Mouse (Mus musculus) midbrain, embryonic 16.5 days (tissue): ENCODE results near the gene Srsf7. TPM values are rescaled to one million over a fixed set of nuclear protein-coding genes. Genes with fewer than 3 reads are reported as not detected.

Source experiments
- ATAC-seq: fragments of 200-750 bp; cut with Nextera tagmentation; 2 replicates; pipeline ENCODE4 v1.8.0; 2017; ENCODE audit warnings: moderate TSS enrichment
- H3K27ac ChIP-seq: fragments of 300-500 bp; sonication (generic); 2 replicates; pipeline ENCODE4 v1.5.1; 2014; ENCODE audit warnings: mild to moderate bottlenecking, low read length, mixed read lengths
- H3K27me3 ChIP-seq: fragments of 300-500 bp; sonication (generic); 2 replicates; pipeline ENCODE4 v1.6.1; 2014; ENCODE audit warnings: low read depth, low read length, mixed read lengths; ENCODE audit not compliant: control insufficient read depth, insufficient read depth
- H3K36me3 ChIP-seq: fragments of 300-500 bp; sonication (generic); 2 replicates; pipeline ENCODE4 v1.6.1; 2014; ENCODE audit warnings: mild to moderate bottlenecking, low read length, moderate library complexity, mixed read lengths; ENCODE audit not compliant: control insufficient read depth, insufficient read depth
- H3K4me1 ChIP-seq: fragments of 300-500 bp; sonication (generic); 2 replicates; pipeline ENCODE4 v1.6.1; 2014; ENCODE audit warnings: mild to moderate bottlenecking, low read length, mixed read lengths; ENCODE audit not compliant: control insufficient read depth, insufficient read depth
- H3K4me2 ChIP-seq: fragments of 300-500 bp; sonication (generic); 2 replicates; pipeline ENCODE4 v1.6.1; 2014; ENCODE audit warnings: mild to moderate bottlenecking, low read length, mixed read lengths
- H3K4me3 ChIP-seq: fragments of 300-500 bp; sonication (generic); 2 replicates; pipeline ENCODE4 v1.5.1; 2014; ENCODE audit warnings: low read depth, mild to moderate bottlenecking, low read length, moderate library complexity, mixed read lengths
- H3K9ac ChIP-seq: fragments of 300-500 bp; sonication (generic); 2 replicates; pipeline ENCODE4 v1.6.1; 2014; ENCODE audit warnings: low read depth, low read length, mixed read lengths
- H3K9me3 ChIP-seq: fragments of 300-500 bp; sonication (generic); replicated peaks from 2 replicates; pipeline ENCODE4 v1.6.1; 2014; ENCODE audit warnings: mild to moderate bottlenecking, low read length, mixed read lengths; ENCODE audit not compliant: control insufficient read depth, poor library complexity, severe bottlenecking
- WGBS: fragments of 180-500 bp; shearing (Covaris S2); extraction: QIAGEN DNeasy Blood & Tissue Kit; methylation state at CpG from one replicate; pipeline ENCODE4 v1.1.7; 2014; 5-methylcytosine and 5-hydroxymethylcytosine counted together
- polyA plus RNA-seq: library from polyadenylated mRNA; unstranded; fragments of >200 nt; fragmentation: Nextera tagmentation; extraction: Ambion mirVana; gene quantifications from 2 replicates; pipeline ENCODE4 v1.2.1, GENCODE M21; 2015

Srsf7 gene
- polyA plus RNA-seq, result 395 and 441 TPM in 2 replicates

DNA sequence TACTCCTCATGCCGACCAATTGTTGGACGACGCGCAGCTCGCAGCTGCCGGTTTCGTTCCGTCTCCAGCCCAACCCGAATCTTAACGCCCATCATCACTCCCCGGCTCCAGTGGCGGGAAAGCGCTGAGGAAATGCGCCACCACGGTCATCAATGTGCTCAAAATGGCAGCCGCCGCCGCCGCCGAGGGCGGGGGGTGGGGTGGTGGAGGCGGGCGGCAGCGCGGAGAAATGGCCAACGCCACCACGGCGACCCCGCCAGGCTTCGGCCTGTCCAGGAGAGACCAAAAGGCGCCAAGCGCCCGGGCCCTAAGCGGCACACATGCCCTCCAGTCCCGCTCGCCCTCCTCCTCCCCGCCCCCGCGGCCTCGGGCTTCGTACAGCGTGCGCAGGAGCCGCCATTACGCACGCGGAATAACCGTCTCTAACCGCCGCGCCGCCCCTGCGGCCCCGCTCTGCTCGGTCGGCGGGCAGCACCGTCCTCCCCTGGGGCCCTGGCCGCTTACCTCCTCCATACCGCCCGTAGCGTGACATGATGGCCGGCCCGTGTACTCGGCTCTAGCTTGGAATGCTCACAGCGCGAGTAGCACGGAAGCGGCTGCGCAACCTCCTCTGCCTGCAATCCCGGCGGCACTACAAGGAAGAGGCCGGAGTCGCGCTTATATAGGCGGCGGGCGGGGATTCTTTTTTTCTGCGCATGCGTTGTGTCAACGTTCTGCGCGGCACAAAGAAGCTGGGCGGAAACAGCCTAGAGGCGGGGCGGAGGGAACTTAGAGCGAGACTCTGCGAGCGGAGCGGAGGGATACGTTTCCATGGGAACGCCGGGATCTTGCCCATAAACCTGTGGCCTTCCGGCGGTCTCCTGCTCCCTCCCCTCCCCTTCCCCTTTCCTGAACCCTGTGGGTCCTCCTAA, at the start of gene Srsf7, which contains the start of gene Ttc39d:
Gene Srsf7, minus strand, starts transcription at position 637 of the 911 bp plus-strand sequence.
Gene Ttc39d, plus strand, starts transcription at position 790 of the 911 bp plus-strand sequence.
- H3K27me3 ChIP-seq, result no peaks in the 10 kb centered on the region
- peak within 1 kb of the TSS; percentile 75 for H3K4me3 ChIP-seq
- H3K4me1 ChIP-seq, result peaks cover 13% of the 10 kb centered on the region
- peaks cover 19% of the 10 kb centered on the region for H3K36me3 ChIP-seq
- ATAC-seq, result peak; percentile 92
- H3K27ac ChIP-seq, result peak within 1 kb of the TSS; percentile 100
- peak within 1 kb of the TSS; percentile 89 for H3K4me2 ChIP-seq
- WGBS, result under 1% methylated on average over 76 of the region's 95 CpGs
- H3K9me3 ChIP-seq, result no peaks in the 10 kb centered on the region
- H3K9ac ChIP-seq, result peak within 1 kb of the TSS; percentile 97

DNA sequence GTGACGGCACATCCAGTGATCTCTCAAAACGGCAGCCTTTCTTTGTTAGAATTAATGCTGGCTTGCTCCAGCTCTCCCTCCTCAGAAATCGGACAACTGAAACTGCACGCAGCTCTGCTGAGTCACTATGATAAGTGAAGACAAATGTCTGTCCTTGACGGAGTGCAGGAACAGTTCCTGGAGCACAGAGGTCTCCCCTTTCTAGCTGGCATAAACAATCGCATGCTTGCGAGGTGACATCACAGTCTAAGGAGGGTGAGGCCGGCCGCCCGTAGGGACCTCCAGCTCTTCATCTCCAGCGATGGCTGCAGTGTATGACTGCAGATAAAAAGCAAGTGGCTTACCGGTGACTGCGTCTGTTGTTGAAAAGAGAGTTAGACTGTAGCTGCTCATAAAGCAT, 48.1 kb upstream of the Srsf7 start:
- Histone ChIP-seq H3K36me3 (peaks cover 70% of the 10 kb centered on the region), H3K4me1 (no peaks in the 10 kb centered on the region), H3K27me3 (no peaks in the 10 kb centered on the region), H3K4me3 (no peak overlapping the region), H3K9me3 (no peaks in the 10 kb centered on the region), H3K27ac (no peak overlapping the region), H3K4me2 (no peak overlapping the region), H3K9ac (no peak overlapping the region)
- ATAC-seq, result no peak
- WGBS, result 83% methylated on average over 13 of the region's 13 CpGs

DNA sequence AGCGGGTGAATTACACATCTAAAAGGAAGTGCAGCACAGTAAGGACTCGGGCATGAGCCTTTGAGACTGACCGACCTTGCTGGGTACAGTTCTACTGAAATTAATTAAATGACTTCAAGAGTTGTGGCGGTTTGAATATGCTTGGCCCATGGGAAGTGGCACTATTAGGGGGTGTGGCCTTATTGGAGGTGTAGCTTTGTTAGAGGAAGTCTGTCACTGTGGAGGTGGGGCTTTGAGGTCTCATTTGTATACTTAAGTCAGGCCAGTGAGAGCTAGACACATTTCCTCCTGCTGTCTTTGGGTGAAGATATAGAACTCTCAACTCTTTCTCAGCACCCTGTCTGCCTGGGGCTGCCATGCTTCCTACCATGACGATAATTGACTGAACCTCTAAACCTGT, 47.3 kb upstream of the Srsf7 start:
- WGBS, result 95% methylated on average over 5 of the region's 5 CpGs
- H3K27ac ChIP-seq, result no peak overlapping the region
- no peaks in the 10 kb centered on the region for H3K4me1 ChIP-seq
- H3K36me3 ChIP-seq, result peaks cover 68% of the 10 kb centered on the region
- H3K9me3 ChIP-seq, result no peaks in the 10 kb centered on the region
- no peak for ATAC-seq
- no peak overlapping the region for H3K4me3 ChIP-seq
- no peaks in the 10 kb centered on the region for H3K27me3 ChIP-seq
- H3K9ac ChIP-seq, result no peak overlapping the region
- no peak overlapping the region for H3K4me2 ChIP-seq

DNA sequence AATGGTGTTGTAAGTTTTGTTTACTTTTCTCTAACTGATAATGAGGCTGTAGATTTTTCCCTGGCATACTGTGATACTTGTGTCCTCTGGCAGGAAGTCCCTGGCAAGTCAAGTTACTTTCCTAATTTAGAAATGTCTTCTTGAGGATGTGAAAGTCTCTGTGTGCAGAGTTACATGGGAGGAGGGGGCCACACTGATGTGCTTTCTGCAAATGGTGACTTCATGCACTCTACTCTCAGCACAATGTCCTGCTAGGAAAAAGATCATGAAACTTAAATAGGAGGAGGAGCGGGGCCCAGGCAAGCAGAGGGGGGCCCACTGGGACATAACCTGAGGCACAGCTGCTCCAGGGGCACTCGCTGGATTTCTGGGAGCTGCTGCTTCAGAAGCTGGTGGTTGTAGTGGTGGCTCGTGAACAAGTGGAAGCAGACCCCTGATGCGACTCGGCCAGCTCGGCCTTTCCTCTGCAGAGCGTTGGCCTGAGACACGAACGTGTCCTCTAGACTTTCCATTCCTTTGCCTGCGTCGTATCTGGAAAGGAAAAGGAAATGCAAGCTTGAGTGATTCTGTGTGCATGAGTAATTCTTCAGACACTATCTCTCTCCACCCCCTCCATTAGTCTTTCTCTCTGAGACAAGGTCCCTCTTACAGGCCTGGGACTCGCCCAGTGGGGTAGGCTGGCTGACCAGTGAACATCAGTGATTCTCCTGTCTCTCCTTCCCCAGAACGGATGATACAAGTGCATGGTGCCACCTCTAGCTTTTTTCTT, 45.8 kb upstream of the Srsf7 start:
- Histone ChIP-seq H3K27me3 (no peaks in the 10 kb centered on the region), H3K9me3 (no peaks in the 10 kb centered on the region), H3K4me2 (no peak overlapping the region), H3K4me3 (no peak overlapping the region), H3K27ac (no peak overlapping the region), H3K36me3 (peaks cover 72% of the 10 kb centered on the region), H3K4me1 (no peaks in the 10 kb centered on the region), H3K9ac (no peak overlapping the region)
- 85% methylated on average over 13 of the region's 13 CpGs for WGBS
- ATAC-seq, result no peak

DNA sequence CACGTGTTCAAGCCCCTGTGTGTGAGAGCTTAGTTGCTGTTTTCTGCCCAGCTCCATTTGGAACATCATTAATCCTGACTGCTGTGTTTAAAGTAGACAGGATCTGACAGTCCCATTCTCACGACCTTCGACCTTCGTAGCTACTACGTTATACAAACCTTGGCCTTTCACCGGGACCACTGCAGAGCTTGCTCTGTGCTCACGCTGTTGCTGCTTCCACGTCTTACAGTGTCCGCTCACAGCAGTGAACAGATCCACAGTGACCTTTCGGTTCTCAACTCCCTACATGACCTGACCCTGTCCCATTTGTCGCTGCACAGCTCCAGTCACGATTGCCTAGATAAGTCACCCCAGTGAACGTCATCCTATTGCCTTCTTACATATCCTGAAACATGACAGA, 36.0 kb upstream of the Srsf7 start:
- Histone ChIP-seq H3K9me3 (no peaks in the 10 kb centered on the region), H3K4me2 (no peak overlapping the region), H3K27ac (no peak overlapping the region), H3K4me1 (no peaks in the 10 kb centered on the region), H3K4me3 (no peak overlapping the region), H3K9ac (no peak overlapping the region), H3K27me3 (no peaks in the 10 kb centered on the region), H3K36me3 (peaks cover 67% of the 10 kb centered on the region)
- no peak for ATAC-seq
- WGBS, result 75% methylated on average over 13 of the region's 13 CpGs

DNA sequence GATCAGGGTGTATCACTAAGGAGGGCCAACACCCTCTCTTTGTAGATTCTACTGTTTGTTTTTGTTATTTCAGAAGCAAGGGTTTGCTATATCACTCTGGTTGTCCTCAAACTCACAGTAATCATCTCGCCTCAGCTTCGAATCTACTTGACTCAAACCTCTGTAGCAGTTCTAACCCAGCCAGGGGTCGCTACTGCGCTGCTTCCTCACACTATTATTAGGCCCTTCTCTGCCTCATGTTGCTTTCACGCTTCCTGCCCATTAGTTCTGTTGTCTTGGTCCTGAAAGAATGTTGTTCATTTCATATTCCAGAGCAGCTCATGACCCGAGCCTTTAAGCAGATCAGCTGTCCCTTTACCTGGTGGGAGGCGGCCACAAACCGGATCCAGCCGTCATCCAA, 34.5 kb upstream of the Srsf7 start:
- H3K4me2 ChIP-seq, result no peak overlapping the region
- H3K4me1 ChIP-seq, result no peaks in the 10 kb centered on the region
- H3K9ac ChIP-seq, result no peak overlapping the region
- H3K4me3 ChIP-seq, result no peak overlapping the region
- peaks cover 62% of the 10 kb centered on the region for H3K36me3 ChIP-seq
- ATAC-seq, result no peak
- H3K9me3 ChIP-seq, result no peaks in the 10 kb centered on the region
- H3K27me3 ChIP-seq, result no peaks in the 10 kb centered on the region
- H3K27ac ChIP-seq, result no peak overlapping the region
- WGBS, result 86% methylated on average over 9 of the region's 9 CpGs

DNA sequence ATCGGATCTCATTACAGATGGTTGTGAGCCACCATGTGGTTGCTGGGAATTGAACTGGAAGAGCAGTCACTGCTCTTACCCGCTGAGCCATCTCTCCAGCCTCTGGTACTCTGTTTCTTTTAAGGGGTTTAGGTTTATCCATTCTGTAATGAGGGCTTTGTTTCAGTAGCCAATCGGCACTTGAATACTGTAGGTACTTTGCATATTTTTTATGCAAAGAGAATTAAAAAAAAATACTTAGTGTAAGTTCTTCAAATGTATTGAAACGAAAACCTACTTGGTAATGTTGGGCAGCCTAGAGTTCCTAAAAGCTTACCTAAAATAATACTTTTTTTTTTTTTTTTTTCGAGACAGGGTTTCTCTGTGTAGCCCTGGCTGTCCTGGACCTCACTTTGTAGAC, 30.4 kb upstream of the Srsf7 start:
- WGBS, result 88% methylated on average over 5 of the region's 5 CpGs

DNA sequence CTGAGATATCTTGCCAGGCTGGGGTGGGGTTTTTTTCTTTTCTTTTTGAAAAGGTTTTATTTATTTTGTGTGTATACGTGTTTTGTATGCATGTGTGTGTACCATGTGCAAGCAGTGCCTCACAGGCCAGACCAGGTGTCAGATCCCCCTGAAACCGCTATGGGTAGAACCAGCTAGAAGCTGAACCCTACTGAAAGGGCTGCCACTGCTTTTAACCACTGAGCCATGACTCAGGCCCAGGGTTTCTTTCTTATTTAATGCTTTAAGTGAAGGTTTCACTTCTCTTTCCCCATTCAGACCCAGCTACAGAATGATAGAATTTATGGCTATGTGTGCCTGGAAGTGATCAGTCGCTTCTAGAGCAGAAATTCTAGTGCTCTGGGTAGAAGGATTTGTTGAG, 29.7 kb upstream of the Srsf7 start:
- no peaks in the 10 kb centered on the region for H3K27me3 ChIP-seq
- no peak overlapping the region for H3K4me2 ChIP-seq
- no peak overlapping the region for H3K27ac ChIP-seq
- no peak overlapping the region for H3K4me3 ChIP-seq
- 89% methylated on average over 3 of the region's 3 CpGs for WGBS
- no peak for ATAC-seq
- H3K4me1 ChIP-seq, result no peaks in the 10 kb centered on the region
- H3K36me3 ChIP-seq, result peaks cover 21% of the 10 kb centered on the region
- H3K9me3 ChIP-seq, result no peaks in the 10 kb centered on the region
- H3K9ac ChIP-seq, result no peak overlapping the region

More for the DNA sequence above, 30.4 kb upstream of the Srsf7 start:
- Histone ChIP-seq H3K9ac (no peak overlapping the region), H3K4me3 (no peak overlapping the region), H3K36me3 (peaks cover 28% of the 10 kb centered on the region), H3K27ac (no peak overlapping the region), H3K4me2 (no peak overlapping the region), H3K9me3 (no peaks in the 10 kb centered on the region), H3K4me1 (no peaks in the 10 kb centered on the region), H3K27me3 (no peaks in the 10 kb centered on the region)
- no peak for ATAC-seq

DNA sequence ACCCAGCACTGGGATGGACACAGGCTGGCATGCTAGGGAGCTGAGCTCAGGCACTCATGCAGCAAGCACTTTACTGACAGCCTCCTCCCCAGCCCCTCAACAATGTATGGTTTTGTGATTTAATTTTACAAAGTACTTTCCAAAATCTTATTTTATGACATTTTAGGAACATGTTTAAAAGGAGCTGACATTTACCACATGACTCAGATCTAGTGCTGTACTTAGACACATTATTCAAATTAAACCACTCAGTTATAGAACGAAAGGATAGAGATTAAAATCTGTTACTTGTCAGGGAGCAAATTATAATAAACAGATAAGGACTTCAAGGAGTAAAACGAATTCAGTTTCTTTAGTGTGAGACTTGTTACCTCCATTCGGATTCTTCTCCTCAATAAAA, 28.4 kb upstream of the Srsf7 start:
- no peak for ATAC-seq
- WGBS, result 87% methylated on average over 3 of the region's 3 CpGs

More for the DNA sequence above, 28.4 kb upstream of the Srsf7 start:
- Histone ChIP-seq H3K27ac (no peak overlapping the region), H3K9me3 (no peaks in the 10 kb centered on the region), H3K4me2 (no peak overlapping the region), H3K27me3 (no peaks in the 10 kb centered on the region), H3K9ac (no peak overlapping the region), H3K36me3 (peaks cover 15% of the 10 kb centered on the region), H3K4me3 (no peak overlapping the region), H3K4me1 (no peaks in the 10 kb centered on the region)
